Mouse (Mus musculus): ENCODE results near the gene Olfr380. TPM values are rescaled to one million over a fixed set of nuclear protein-coding genes. Genes with fewer than 3 reads are reported as not detected.

The Olfr380 gene
- not detected for total RNA-seq (2021)
- long read RNA-seq, experiment 1: 0 reads
- long read RNA-seq, experiment 2: 0 reads

DNA sequence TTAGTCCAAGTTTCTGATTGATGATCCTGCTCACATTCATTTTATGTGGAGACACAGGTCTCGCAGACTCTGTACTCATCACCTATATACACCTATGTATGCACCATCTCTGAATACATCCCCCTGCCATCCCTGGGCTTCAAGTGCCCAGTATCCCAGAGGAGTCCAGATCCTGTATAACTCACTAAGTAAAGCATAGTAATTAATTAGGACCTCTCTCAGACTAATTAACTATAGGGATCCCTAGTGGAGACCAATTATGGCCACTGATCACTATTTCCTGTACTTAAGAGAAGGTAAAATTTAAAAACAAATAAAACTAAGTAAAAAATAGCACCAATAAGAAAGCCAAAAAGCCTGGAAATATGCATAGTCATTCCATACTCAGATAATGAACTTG is at the start of gene Olfr380:
Gene Olfr380 (minus strand): TSS at position 101 of the 400 bp plus-strand sequence.
- DNase-seq: no peak

DNA sequence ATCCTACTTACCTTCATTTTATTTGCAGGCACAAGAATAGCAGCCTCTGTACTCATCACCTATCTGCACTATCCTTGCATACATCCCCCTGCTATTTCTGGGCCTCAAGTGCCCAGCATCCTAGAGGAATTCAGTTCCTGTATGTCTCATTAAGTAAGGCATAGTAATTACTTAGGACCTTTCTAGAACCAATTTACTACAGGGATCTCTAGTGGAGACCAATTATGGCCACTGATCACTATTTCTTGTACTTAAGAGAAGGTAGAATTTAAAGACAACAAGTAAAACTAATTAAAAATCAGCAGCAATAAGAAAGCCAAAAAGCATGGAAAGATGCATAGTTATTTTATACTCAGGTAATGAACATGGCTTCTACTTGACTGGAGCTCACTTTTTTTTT is 34.2 kb upstream of the Olfr380 start, which contains the start of gene Olfr381:
Gene Olfr381 (minus strand): TSS at position 101 of the 400 bp plus-strand sequence.
- no peak for DNase-seq

DNA sequence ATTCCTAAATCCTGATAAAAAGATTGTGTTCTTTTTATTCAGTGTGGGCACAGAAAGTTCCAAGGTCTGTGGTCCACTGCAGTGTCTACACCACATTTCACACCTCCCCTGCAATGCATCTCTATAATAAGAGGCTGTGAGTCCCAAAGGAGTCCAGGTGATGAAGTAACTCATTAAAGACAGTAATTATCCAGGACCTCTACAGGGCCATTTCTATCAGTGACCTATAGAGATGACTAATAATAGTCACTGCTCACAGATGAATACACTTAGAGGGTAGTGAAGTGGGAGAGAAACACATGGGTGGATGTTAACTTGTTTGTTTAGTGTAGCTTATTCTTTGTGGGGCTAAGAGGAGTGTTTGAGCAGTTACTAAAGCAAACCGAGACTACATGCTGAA is 28.9 kb downstream of the Olfr380 start, which contains the start of gene Olfr378:
Gene Olfr378 (minus strand): TSS at position 101 of the 400 bp plus-strand sequence.
- no peak for DNase-seq

Other genes starting within 250 kb of the Olfr380 start
- under 1 TPM in 1 of 2 experiments, not detected in 1; 0.21 TPM for gene Trpv1, start 223.2 kb downstream of the Olfr380 start, total RNA-seq (2021)
- gene Trpv3, start 190.1 kb downstream of the Olfr380 start, total RNA-seq (2021): under 1 TPM in 1 of 2 experiments, not detected in 1; 0.05 TPM
- gene Aspa, start 127.9 kb downstream of the Olfr380 start, total RNA-seq (2021): 1 to 10 TPM; 1.8 to 4.8 TPM
- gene Gm49340, start 127.8 kb downstream of the Olfr380 start, total RNA-seq (2021): not detected
- not detected for gene Spata22, start 127.8 kb downstream of the Olfr380 start, total RNA-seq (2021)
- not detected for gene Olfr20, start 106.7 kb downstream of the Olfr380 start, total RNA-seq (2021)
- gene Olfr376, start 86.3 kb downstream of the Olfr380 start, total RNA-seq (2021): not detected
- not detected for gene Olfr1, start 57.9 kb downstream of the Olfr380 start, total RNA-seq (2021)
- not detected for gene Olfr378, start 29.0 kb downstream of the Olfr380 start, total RNA-seq (2021)
- not detected for gene Olfr381, start 34.1 kb upstream of the Olfr380 start, total RNA-seq (2021)
- not detected for gene Olfr382, start 59.7 kb upstream of the Olfr380 start, total RNA-seq (2021)
- gene Olfr385, start 135.5 kb upstream of the Olfr380 start, total RNA-seq (2021): not detected
- not detected for gene Olfr384, start 141.1 kb upstream of the Olfr380 start, total RNA-seq (2021)
- gene Zfp735, start 231.3 kb upstream of the Olfr380 start, total RNA-seq (2021): not detected